Mouse (Mus musculus) E14TG2a.4 (cell line): Measurements from ENCODE around the gene Dip2c.

Experiments used
- CTCF ChIP-seq: conservative IDR thresholded peaks from 2 replicates; pipeline ENCODE4 v1.5.1; 2014; ENCODE audit warnings: low read length
- NANOG ChIP-seq: IDR thresholded peaks from 2 replicates; pipeline ENCODE4 v1.6.1; 2014; ENCODE audit warnings: borderline replicate concordance, low read length, mixed read lengths

DNA sequence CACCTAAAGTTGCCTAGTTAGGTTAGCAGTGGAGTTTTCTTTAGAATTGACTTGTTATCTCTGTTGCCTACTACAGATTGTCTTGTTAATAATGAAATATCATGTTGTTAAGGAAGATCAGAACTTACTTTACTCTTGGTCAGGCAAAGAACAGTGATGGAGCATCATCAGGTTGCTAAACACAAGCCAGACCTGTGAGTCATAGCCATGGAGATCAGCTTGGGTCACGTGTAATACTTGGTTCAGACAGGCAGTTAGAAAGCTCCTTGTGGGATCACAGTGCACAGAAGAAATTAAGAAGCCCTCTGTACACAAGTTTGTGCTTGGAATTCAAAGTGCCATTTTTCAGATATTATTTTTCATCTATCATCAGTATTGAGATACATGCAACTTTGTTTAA is 48.9 kb downstream of the Dip2c start:
- TF ChIP-seq CTCF: no peak
- TF ChIP-seq NANOG: no peak
